Comparison of ENCODE assay signal across 25 mouse cellular contexts in genomic region chr11:53583151-53583550, GRCm38 (mm10). TPM values are rescaled to one million over a fixed set of nuclear protein-coding genes. Genes with fewer than 3 reads are reported as not detected.
DNase-seq lines count a peak whose midpoint lies in the region; ATAC-seq and TF ChIP-seq lines count a peak whose summit lies in the region.
"Had no signal": no experiment of that assay in that cellular context is flagged by ENCODE, and none has a peak within 500 bp of the region (broad histone marks: within the 10 kb centered on the region; RNA-seq: fewer than 3 reads in every experiment).

No protein-coding gene starts in this region.

- TF ChIP-seq CTCF in liver, embryonic 14.5 days (IDR thresholded peaks at IDR 0.05; ENCODE audit: low read depth) = peak; percentile 43

- H3K4me2 ChIP-seq in liver, embryonic 14.5 days (ENCODE audit: low read depth) = no peak overlapping the region
- H3K4me2 ChIP-seq: heart, embryonic 13.5 days; neural tube, embryonic 13.5 days; stomach, embryonic 15.5 days had no signal

- TF ChIP-seq EP300 in liver, embryonic 14.5 days (IDR thresholded peaks at IDR 0.05; ENCODE audit: low read depth) = no peak

- no peak for ATAC-seq in liver, embryonic 14.5 days (ENCODE audit: insufficient read depth)
- ATAC-seq: forebrain, embryonic 16.5 days had no signal

- no peak overlapping the region for H3K27ac ChIP-seq in liver, embryonic 14.5 days
- H3K27ac ChIP-seq: heart, embryonic 13.5 days; hindbrain, embryonic 10.5 days; neural tube, embryonic 13.5 days; stomach, embryonic 15.5 days had no signal

- no peaks in the 10 kb centered on the region; a peak in 1 of 4 replicates for H3K4me1 ChIP-seq in liver, embryonic 14.5 days (replicated peaks; ENCODE audit: control insufficient read depth in 2 of 2, insufficient read depth in 2 of 2, low read length in 1 of 2)
- H3K4me1 ChIP-seq: hindbrain, embryonic 10.5 days; neural tube, embryonic 13.5 days; stomach, embryonic 15.5 days had no signal

- 79% methylated on average over 10 of the region's 10 CpGs for WGBS in liver, embryonic 14.5 days (ENCODE audit: insufficient replicate concordance)

- peak; percentile 33 for DNase-seq in heart, adult 11 months
- no peak for DNase-seq in heart, adult 18-20 months
- no peak for DNase-seq in liver, embryonic 14.5 days (ENCODE audit: low read depth in 3 of 3, low spot score in 3 of 3)
- no peak for DNase-seq in liver
- DNase-seq in ES-CJ7 (ENCODE audit: low read depth, low spot score) = peak; percentile 42
- peak; percentile 54 for DNase-seq in brain, adult 2 months (ENCODE audit: low read depth, low spot score)
- no peak for DNase-seq in spleen, adult 18-20 months
- DNase-seq in adipocyte (ENCODE audit: low spot score) = no peak
- DNase-seq: cerebellum, adult 11-12 months; gastrocnemius, postnatal 25 days; kidney, adult 18-20 months; kidney, postnatal 25 days; thymus, postnatal 14 days had no signal

- H3K9ac ChIP-seq in liver, embryonic 14.5 days (replicated peaks) = no peak overlapping the region
- H3K9ac ChIP-seq: heart, embryonic 13.5 days; neural tube, embryonic 13.5 days; stomach, embryonic 15.5 days had no signal

- H3K4me3 ChIP-seq in liver, embryonic 14.5 days (ENCODE audit: insufficient read depth in 1 of 2, low read depth in 2 of 2, low read length in 2 of 2) = no peak overlapping the region
- H3K4me3 ChIP-seq: erythroblast, embryonic 14.5 days; heart, embryonic 13.5 days; hindbrain, embryonic 10.5 days; neural tube, embryonic 13.5 days; stomach, embryonic 15.5 days had no signal

- no peaks in the 10 kb centered on the region; the same call in 1 of the 2 replicates for H3K36me3 ChIP-seq in liver, embryonic 14.5 days (replicated peaks; ENCODE audit: control insufficient read depth, insufficient read depth, low read depth)

- no peaks in the 10 kb centered on the region for H3K27me3 ChIP-seq in liver, embryonic 14.5 days (ENCODE audit: control insufficient read depth, insufficient read depth, low read length)
- H3K27me3 ChIP-seq: heart, embryonic 13.5 days; neural tube, embryonic 13.5 days; stomach, embryonic 15.5 days had no signal

- no peaks in the 10 kb centered on the region for H3K9me3 ChIP-seq in liver, embryonic 14.5 days (ENCODE audit: control insufficient read depth, low read length)
- H3K9me3 ChIP-seq: heart, embryonic 13.5 days; hindbrain, embryonic 10.5 days; neural tube, embryonic 13.5 days; stomach, embryonic 15.5 days had no signal

RNA-seq across cellular contexts. Expression of gene Kif3a, which starts 16.0 kb away (rescaled TPM):
- total RNA-seq in heart, adult 18-20 months (2021) = 10 to 100 TPM in 1 of 2 experiments, 1 to 10 TPM in 1; 8.4 to 11.2 TPM
- polyA plus RNA-seq in liver, embryonic 14.5 days (2012; rRNA removed) = 2.1 and 3.3 TPM in 2 replicates
- polyA plus RNA-seq in liver, embryonic 14.5 days (2014; fragmentation: Nextera tagmentation; extraction: Ambion mirVana) = 6.4 and 7.7 TPM in 2 replicates

RNA-seq across cellular contexts. Expression of gene Il4, which starts 35.3 kb away (rescaled TPM):
- not detected for total RNA-seq in heart, adult 18-20 months (2021)
- polyA plus RNA-seq in liver, embryonic 14.5 days (2012; rRNA removed) = 0.26 and 0.27 TPM in 2 replicates
- 0.61 and 0.73 TPM in 2 replicates for polyA plus RNA-seq in liver, embryonic 14.5 days (2014; fragmentation: Nextera tagmentation; extraction: Ambion mirVana)
- total RNA-seq: adrenal gland, postnatal 4 days; gastrocnemius, postnatal 25 days; layer of hippocampus, postnatal 25 days had no signal
- polyA plus RNA-seq: C2C12; erythroblast, embryonic 14.5 days; small intestine, adult 2 months had no signal

RNA-seq across cellular contexts. Expression of gene Il13, which starts 51.4 kb away (rescaled TPM):
- total RNA-seq in heart, adult 18-20 months (2021) = not detected
- polyA plus RNA-seq in liver, embryonic 14.5 days (2012; rRNA removed) = 0.04 TPM in 1 of 2 replicates, not detected in the other
- polyA plus RNA-seq in liver, embryonic 14.5 days (2014; fragmentation: Nextera tagmentation; extraction: Ambion mirVana) = not detected in 2 replicates
- total RNA-seq: adrenal gland, postnatal 4 days; gastrocnemius, postnatal 25 days; layer of hippocampus, postnatal 25 days had no signal
- polyA plus RNA-seq: C2C12; erythroblast, embryonic 14.5 days; forebrain, embryonic 16.5 days; heart, embryonic 13.5 days; hindbrain, embryonic 10.5 days; limb, embryonic 11.5 days; liver, embryonic 16.5 days; neural tube, embryonic 13.5 days; stomach, embryonic 15.5 days had no signal

Comparison
In these comparisons a context has a peak if more than half of its experiments do, and no peak if none do; other contexts are left out.
1. DNase-seq: peak in heart, adult 11 months (single experiment), ES-CJ7 (single experiment) and brain, adult 2 months (single experiment); none in heart, adult 18-20 months (0 of 2), liver, embryonic 14.5 days (0 of 3), liver (single experiment), spleen, adult 18-20 months (0 of 2) and adipocyte (single experiment).